Mouse (Mus musculus): Measurements from ENCODE around the gene Nbeal1.

The Nbeal1 gene

DNA sequence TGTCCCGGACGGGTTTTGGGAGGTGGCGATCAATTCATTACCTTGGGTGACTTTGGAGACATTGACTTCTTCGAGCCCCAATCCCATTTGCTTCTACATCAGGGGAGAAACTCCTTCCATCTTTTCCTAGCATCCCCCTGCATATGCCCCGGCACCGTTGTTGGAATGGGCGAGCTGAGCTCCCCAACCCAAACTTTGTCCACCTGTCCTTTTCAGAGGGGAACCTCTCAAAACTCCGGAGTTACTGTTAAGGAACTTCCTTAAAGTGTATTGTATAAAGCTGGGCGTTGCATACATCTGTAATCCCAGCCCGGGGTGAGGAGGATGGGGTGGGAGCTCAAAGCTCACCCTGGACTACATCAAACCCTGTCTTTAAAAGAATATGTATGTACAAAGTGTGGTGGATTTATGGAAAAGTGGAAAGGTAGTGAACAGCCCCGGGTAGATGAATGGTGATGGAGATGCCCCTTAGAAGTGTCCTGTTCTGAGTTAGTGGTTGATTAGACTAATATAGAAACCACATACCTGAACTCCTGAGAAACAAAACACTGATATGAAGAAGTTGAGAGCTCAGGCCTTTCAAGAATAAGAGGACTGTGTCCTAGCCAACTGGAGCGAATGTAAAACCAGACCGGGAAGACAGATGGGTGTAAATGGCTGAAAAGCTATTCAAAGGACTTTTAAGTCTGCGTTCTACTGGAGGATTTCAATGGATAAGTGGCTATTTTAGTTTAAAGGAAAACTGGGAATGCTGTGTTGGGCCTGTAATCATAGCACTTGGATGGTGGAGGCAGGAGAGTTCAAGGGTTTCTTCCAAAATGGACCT is 163.4 kb downstream of the Nbeal1 start:
- DNase-seq (ENCODE audit: low read depth, low spot score) = no peak

DNA sequence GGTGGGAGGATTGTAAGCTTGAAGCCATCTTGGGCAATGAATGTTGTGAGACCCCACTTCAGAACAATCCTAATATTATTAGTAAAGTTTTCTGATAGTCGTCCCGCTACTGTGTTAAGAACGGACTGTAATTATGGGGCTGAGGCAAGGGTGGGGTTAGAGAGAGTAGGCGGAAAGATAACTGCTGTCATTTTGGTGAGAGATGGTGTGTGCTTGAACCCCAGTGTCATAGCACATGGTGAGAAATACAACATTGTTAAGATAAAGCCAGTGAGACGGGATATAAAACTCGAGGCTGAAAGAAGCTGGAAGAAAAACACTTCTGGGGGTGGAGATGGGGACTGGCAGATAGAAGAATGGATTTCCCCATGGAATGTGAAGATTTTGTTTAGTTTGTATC is 164.3 kb downstream of the Nbeal1 start:
- DNase-seq (ENCODE audit: low read depth, low spot score) = no peak

DNA sequence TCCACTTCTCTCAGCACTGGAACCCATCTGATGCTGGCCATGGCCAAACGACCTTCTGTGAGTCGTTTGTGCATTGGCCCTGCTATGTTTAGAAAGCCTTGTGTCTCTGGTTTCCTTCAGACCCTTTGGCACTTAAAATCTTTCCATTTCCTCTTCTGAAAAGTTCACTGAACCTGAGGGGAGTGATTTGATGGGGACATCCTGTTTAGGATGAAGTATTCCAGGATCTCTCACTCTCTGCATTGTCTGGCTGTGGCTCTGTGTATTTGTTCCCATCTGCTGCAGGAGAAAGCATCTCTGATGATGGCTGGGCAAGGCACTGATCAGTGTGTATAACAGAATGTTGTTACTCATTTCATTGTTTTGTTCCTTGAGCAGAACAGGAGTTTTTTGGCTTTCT is 165.3 kb downstream of the Nbeal1 start:
- no peak for DNase-seq (ENCODE audit: low read depth, low spot score)

DNA sequence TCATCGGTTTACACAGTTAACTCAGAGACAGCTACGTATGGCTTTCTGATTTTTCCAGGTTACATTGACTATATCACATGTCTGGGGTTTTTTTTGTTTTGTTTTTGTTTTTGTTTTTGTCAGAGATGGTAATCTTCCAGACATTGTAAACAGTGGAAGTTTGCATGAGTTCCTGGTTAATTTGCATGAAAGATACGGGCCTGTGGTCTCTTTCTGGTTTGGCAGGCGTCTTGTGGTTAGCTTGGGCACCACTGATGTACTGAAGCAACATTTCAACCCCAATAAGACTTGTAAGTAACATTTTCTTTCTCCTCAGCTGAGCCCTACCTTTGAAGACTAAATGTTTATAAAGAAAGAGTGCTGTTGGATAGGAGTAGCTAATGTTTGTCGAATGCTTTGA is 172.4 kb downstream of the Nbeal1 start:
- peak; percentile 52 for DNase-seq (ENCODE audit: low read depth, low spot score)

DNA sequence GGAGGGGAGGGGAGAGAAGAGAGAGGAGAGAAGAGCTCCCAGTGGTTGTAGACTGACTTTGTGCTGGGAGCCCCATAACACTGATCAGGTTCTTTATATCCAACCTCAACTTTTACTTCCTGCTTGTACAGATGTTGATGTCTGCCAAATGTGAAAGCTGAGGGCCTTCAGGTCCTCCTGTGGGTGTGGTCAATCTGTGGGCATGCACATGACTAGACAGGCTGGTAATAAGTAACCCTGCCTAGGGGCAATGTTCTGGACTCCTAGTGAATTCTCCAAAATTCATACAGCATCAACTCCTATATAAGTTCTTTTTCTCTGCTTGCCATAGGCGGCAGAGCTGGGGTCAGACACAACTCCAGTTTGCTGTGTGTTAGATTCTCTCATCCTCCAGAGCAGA is 181.2 kb downstream of the Nbeal1 start:
- peak; percentile 19 for DNase-seq (ENCODE audit: low read depth, low spot score)

DNA sequence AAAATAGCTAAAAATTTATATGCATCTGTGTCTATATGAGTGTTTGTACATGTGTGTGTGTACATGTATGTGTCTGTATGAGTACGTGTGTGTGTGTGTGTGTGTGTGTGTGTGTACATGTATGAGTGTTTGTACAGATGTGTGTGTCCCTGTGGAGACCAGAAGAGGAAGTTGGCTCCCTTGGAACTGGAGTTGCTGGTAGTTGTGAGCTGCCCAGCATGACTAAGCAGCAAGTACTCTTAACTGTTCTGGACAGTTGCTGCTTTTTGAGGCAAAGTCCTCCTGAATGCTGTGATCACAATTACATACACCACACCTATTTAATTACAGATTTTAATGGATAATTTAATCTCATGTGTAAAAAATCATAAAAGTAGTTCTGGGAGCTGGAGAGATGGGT is 196.2 kb downstream of the Nbeal1 start:
- no peak for DNase-seq (ENCODE audit: low read depth, low spot score)

DNA sequence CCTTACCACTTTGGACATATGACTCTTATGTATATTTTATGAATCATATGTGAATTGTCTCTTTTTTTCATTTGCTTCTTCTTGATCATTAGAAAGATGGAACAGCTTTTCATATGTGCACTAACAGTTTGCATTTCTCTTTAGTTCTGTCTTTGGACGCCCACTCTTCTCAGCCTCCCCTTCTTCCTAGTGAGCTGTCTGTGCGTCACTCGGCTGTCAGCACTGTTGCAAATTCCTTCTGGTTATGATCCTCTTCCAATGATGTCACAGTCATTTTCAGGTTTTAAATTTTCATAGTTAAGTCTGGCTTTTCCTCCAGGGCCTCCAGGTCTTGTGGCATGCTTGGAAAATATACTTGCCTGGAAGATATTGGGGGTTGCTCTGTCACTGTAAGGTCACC is 201.5 kb downstream of the Nbeal1 start:
- DNase-seq (ENCODE audit: low read depth, low spot score) = no peak
